Mouse (Mus musculus): ENCODE measurements around the gene Stox2.
"Not testable (repeated sequence)": the region's sequence is repeated elsewhere in the genome, so short reads cannot be mapped to it uniquely, and the experiment has no call there.

The Stox2 gene

GRCm38 (mm10) chr8:47446312-47447046 is at the start of gene Stox2:
TSS of gene Stox2 (minus strand) at chr8:47446362.
- no peak for DNase-seq

- no peak for DNase-seq
Observed at GRCm38 (mm10) chr8:47495428-47495827, 49.3 kb upstream of the Stox2 start.

GRCm38 (mm10) chr8:47494602-47495153 is 48.5 kb upstream of the Stox2 start:
- no peak for DNase-seq

- DNase-seq, result no peak
Observed at GRCm38 (mm10) chr8:47493106-47493505, 46.9 kb upstream of the Stox2 start.

GRCm38 (mm10) chr8:47487231-47487630 is 41.1 kb upstream of the Stox2 start:
- DNase-seq, result no peak

- DNase-seq, result no peak
Observed at GRCm38 (mm10) chr8:47482354-47483071, 36.4 kb upstream of the Stox2 start.

GRCm38 (mm10) chr8:47480039-47480438 is 33.9 kb upstream of the Stox2 start:
- peak; percentile 14 for DNase-seq

GRCm38 (mm10) chr8:47461650-47462049 is 15.5 kb upstream of the Stox2 start:
- peak; percentile 81 for DNase-seq

GRCm38 (mm10) chr8:47459216-47459749 is 13.1 kb upstream of the Stox2 start:
- DNase-seq, result no peak

- DNase-seq, result no peak
Observed at GRCm38 (mm10) chr8:47458591-47458990, 12.4 kb upstream of the Stox2 start.

- DNase-seq, result not testable (repeated sequence)
Observed at GRCm38 (mm10) chr8:47449211-47449610, 3.0 kb upstream of the Stox2 start.

- no peak for DNase-seq
Observed at GRCm38 (mm10) chr8:47439271-47439670, 6.9 kb downstream of the Stox2 start.

- DNase-seq, result no peak
Observed at GRCm38 (mm10) chr8:47437976-47438375, 8.2 kb downstream of the Stox2 start.

- DNase-seq, result no peak
Observed at GRCm38 (mm10) chr8:47435861-47436260, 10.3 kb downstream of the Stox2 start.

GRCm38 (mm10) chr8:47435412-47435811 is 10.8 kb downstream of the Stox2 start:
- no peak for DNase-seq

GRCm38 (mm10) chr8:47431263-47431662 is 14.9 kb downstream of the Stox2 start:
- peak; percentile 66 for DNase-seq

- not testable (repeated sequence) for DNase-seq
Observed at GRCm38 (mm10) chr8:47414258-47414525, 32.0 kb downstream of the Stox2 start.

- DNase-seq, result peak; percentile 49
Observed at GRCm38 (mm10) chr8:47413524-47414257, 32.5 kb downstream of the Stox2 start.

- no peak for DNase-seq
Observed at GRCm38 (mm10) chr8:47412696-47413523, 33.3 kb downstream of the Stox2 start.

- DNase-seq, result no peak
Observed at GRCm38 (mm10) chr8:47411994-47412695, 34.0 kb downstream of the Stox2 start.

- no peak for DNase-seq
Observed at GRCm38 (mm10) chr8:47411321-47411720, 34.8 kb downstream of the Stox2 start.

- no peak for DNase-seq
Observed at GRCm38 (mm10) chr8:47409061-47409460, 37.1 kb downstream of the Stox2 start.

All from layer of hippocampus, adult 9-11 months (tissue).